Mouse (Mus musculus) gonadal fat pad, adult 2 months (tissue): ENCODE results near the gene Tle4. TPM values are rescaled to one million over a fixed set of nuclear protein-coding genes. Genes with fewer than 3 reads are reported as not detected.
A peak's percentile ranks its signal among the peaks of the same experiment; 100 is the strongest.

Experiments
- DNase-seq: peaks from one replicate; pipeline ENCODE4 v3.0.0-alpha.2; 2012; ENCODE audit warnings: low read depth
- polyA plus RNA-seq: library from polyadenylated mRNA; depleted of rRNA; stranded (reverse); fragments of >200 nt; gene quantifications from 2 replicates; pipeline ENCODE4 v1.2.3, GENCODE M21; 2012

Tle4 gene
- polyA plus RNA-seq, 1 experiment, result 7.5 TPM

GRCm38 (mm10) chr19:14532861-14533260 is 65.0 kb downstream of the Tle4 start:
- DNase-seq, result no peak

- DNase-seq, result no peak
Observed at GRCm38 (mm10) chr19:14520098-14520802, 77.6 kb downstream of the Tle4 start.

GRCm38 (mm10) chr19:14519186-14519585 is 78.7 kb downstream of the Tle4 start:
- no peak for DNase-seq

- no peak for DNase-seq
Observed at GRCm38 (mm10) chr19:14518438-14519044, 79.3 kb downstream of the Tle4 start.

GRCm38 (mm10) chr19:14516420-14516819 is 81.4 kb downstream of the Tle4 start:
- no peak for DNase-seq

GRCm38 (mm10) chr19:14508819-14509218 is 89.0 kb downstream of the Tle4 start:
- no peak for DNase-seq

- DNase-seq, result no peak
Observed at GRCm38 (mm10) chr19:14507911-14508310, 89.9 kb downstream of the Tle4 start.

- no peak for DNase-seq
Observed at GRCm38 (mm10) chr19:14506875-14507670, 90.8 kb downstream of the Tle4 start.

GRCm38 (mm10) chr19:14505885-14506548 is 91.8 kb downstream of the Tle4 start:
- no peak for DNase-seq

GRCm38 (mm10) chr19:14505401-14505800 is 92.5 kb downstream of the Tle4 start:
- no peak for DNase-seq

- no peak for DNase-seq
Observed at GRCm38 (mm10) chr19:14503862-14504261, 94.0 kb downstream of the Tle4 start.

- DNase-seq, result no peak
Observed at GRCm38 (mm10) chr19:14502234-14502633, 95.6 kb downstream of the Tle4 start.

- DNase-seq, result peak; percentile 60
Observed at GRCm38 (mm10) chr19:14499835-14500425, 97.9 kb downstream of the Tle4 start.

- no peak for DNase-seq
Observed at GRCm38 (mm10) chr19:14493047-14493446, 104.8 kb downstream of the Tle4 start.

GRCm38 (mm10) chr19:14487180-14487579 is 110.7 kb downstream of the Tle4 start:
- DNase-seq, result no peak

GRCm38 (mm10) chr19:14485176-14485575 is 112.7 kb downstream of the Tle4 start:
- no peak for DNase-seq

- DNase-seq, result no peak
Observed at GRCm38 (mm10) chr19:14482562-14483138, 115.2 kb downstream of the Tle4 start.

GRCm38 (mm10) chr19:14481796-14482561 is 115.9 kb downstream of the Tle4 start:
- DNase-seq, result no peak

- DNase-seq, result no peak
Observed at GRCm38 (mm10) chr19:14479711-14480110, 118.1 kb downstream of the Tle4 start.

GRCm38 (mm10) chr19:14469325-14469724 is 128.5 kb downstream of the Tle4 start:
- DNase-seq, result no peak

GRCm38 (mm10) chr19:14468733-14469132 is 129.1 kb downstream of the Tle4 start:
- no peak for DNase-seq
